Mouse (Mus musculus): ENCODE data around the gene Chd9. TPM values are rescaled to one million over a fixed set of nuclear protein-coding genes. Genes with fewer than 3 reads are reported as not detected.

The Chd9 gene
- total RNA-seq, 2 experiments from 2014 or later, result 68.7 to 93.5 TPM

DNA sequence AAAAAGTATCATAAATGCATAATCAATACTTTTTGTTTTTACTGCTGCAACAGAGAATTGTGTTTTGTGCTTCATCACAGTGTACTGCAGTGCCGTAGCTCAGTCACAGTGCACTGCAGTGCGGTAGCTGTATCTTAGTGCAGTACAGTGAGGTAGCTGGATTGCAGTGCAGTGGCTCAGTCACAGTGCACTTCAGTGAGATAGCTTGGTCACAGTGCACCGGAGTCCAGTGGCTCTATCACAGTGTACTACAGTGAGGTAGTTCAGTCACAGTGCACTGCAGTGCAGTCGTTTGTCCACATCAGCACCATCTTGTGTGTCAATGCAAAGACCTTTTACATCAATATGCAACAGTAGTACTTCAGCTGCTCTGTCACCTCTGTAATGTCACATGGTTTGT is 140.2 kb downstream of the Chd9 start:
- DNase-seq, result no peak

DNA sequence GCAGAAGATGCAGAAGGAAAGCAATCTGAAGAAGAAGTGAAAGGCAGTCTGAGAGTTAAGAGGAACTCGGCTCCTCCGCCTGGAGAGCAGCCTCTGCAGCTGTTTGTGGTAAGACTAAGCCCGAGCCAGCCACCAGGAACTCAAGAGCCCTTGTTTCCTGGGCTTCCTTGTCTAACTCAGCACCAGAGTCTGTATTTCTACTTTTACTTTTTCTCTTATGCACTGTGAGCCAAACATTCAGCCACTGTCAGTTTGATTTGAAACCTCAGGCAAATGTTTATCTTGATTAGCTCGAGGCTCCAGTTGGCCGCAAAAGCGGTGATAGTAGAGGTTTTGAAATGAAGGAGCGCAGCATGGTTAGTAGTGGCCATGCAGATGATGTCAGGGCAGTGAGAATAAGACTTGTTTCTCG is 148.8 kb downstream of the Chd9 start:
- DNase-seq, result no peak

DNA sequence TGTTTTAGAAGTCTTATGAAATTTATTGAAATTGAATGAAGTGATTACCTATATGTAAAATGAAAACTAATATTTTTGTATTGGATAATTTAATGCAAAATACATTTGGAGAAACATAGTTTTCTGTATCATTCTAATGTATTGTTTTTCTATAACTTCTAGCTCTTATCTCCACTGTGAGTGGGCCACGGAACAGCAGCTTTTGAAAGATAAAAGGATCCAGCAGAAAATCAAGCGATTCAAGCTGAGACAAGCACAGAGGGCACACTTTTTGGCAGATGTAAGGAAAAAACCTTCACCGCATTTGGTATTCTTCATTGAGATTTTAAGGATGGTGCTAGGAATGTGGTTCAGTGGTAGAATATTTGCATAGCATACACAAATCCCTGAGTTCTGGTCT is 150.6 kb downstream of the Chd9 start:
- no peak for DNase-seq

DNA sequence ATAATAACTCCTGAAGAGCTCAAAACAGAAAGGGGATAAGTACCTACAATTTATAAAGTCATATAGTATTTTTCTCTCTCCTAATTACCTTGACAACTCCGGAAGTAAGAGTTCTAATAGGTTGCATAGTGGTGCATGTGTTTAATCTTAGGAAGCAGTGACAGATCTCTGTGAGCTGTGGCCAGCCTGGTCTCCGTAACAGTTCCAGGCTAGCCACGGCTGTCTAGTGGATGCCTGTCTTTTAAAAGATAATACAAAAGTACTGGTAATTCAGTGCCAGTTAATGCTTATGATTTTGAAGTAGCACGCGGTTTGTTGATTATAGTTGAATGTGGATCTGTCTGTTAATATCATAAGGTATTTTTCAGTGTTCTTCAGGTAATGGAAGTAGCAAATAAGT is 151.1 kb downstream of the Chd9 start:
- DNase-seq, result no peak

DNA sequence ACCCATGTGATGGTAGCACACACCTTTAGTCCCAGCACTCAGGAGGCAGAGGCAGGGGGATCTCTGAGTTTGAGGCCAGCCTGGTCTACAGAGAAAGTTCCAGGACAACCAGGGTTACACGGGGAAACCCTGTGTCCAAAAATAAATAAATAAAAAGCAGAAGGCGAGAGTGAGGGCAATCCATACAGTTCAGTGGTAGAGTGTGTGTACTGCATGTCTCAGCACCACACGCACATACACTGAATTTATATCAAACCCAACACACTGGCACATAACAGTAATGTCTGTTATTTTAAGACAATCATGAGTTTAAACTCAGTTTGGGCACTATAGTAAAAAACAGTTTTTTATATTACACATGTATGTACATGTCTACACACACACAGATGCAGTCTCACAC is 153.9 kb downstream of the Chd9 start:
- DNase-seq, result no peak

DNA sequence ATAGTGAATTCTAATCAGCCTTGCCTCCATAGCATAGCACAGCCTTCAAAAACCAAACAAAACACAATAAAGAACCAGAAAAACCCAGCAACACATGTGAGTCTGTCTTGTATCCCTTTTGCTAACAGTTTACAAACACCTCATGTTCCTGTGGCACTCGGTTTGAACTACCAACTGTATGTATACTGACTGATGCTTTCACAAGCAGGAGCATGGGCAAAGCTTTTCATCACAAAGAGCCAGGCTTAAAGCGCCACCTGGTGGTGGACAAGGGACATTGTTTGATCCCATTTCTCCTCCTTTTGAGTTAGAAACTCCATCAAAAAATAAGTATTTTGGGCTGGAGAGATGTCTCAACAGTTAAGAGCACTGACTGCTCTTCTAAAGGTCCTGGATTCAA is 191.6 kb downstream of the Chd9 start:
- peak; percentile 63 to 83 for DNase-seq

DNA sequence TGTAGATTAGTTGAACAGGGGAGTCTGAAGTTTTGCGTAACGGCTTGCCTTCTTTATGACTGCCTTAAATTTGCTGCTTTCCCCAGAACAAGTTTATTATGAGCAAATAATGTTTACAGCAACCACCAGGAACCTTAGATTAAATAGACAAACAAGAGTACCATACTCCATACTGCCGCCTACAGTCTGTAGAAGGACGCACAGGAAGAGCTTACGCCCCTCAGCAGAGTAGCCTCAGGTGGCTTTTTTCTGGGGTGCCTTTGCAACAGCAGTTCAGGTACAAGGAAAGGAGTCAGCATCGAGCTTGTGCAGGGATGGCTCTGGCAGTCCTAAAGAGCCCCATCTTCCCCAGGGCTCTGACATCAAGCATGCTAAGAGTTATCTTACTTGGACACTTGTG is 206.3 kb downstream of the Chd9 start:
- no peak for DNase-seq

DNA sequence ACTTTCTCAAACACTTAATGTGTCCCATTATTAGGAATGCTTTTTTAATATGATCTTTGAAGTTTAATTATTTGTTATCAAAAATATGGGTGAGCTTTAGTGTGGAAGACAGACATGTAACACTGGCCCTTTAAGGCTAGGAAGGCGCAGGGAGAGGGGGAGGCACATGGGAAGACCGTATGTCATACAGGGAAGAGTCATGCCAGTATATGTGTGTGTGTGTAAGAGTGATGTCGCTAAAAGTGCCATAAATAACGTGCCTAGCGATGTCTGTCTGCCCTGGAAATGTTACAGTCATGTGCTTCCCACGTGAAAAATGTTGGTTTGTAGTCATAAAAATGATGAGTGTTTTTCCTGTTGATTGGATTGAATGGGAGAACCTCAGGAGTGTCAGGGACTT is 208.8 kb downstream of the Chd9 start:
- DNase-seq, result no peak

DNA sequence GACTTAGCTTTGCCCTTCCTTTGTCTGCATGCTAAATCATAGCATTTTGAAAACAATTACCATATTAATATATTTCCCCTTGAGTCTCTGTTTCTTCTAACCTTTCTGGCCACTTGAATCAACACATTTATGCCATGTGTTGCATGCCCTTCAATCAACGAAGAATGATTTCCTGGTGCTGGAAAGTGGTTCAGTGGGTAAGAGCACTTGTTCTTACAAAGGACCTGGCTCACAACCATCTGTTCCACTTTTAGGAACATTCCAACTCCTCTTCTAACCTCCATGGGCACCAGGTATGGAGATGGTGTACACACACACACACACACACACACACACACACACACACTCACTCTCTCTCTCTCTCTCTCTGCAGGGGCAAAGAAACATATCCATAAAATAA is 210.5 kb downstream of the Chd9 start:
- DNase-seq, result no peak

DNA sequence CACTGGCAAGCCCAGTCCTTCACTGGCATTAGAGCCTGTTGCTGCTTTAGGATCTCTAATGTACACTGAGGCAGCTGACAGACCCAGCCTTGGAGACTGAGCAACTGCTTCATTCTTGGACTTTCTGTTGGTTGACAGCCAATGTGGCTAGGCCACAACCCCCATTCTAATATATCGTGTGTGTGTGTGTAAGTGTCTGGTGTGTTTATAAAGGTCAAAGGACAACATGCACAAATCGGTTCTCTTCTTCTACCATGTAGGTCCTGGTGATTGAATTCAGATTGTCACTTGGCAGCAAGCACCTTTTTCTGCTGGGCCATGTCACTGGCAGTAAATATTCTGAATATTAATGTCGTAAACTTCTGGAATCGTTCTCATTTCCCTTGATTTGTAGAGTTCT is 218.2 kb downstream of the Chd9 start:
- no peak for DNase-seq

DNA sequence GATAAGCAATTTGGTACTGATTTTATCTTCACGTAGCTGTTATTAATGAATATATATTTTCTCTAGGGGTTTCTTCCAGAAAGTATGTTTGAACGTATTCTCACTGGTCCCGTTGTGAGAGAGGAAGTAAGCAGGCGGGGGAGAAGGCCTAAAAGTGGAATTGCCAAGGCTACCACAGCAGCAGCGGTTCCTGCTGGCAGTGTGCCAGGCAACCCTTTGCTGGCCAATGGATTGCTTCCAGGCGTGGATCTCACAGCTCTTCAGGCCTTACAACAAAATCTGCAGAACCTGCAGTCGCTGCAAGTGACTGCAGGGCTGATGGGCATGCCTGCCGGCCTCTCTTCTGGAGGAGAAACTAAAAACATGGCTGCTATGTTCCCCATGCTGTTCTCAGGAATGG is 222.9 kb downstream of the Chd9 start:
- DNase-seq, result peak; percentile 77 to 86

DNA sequence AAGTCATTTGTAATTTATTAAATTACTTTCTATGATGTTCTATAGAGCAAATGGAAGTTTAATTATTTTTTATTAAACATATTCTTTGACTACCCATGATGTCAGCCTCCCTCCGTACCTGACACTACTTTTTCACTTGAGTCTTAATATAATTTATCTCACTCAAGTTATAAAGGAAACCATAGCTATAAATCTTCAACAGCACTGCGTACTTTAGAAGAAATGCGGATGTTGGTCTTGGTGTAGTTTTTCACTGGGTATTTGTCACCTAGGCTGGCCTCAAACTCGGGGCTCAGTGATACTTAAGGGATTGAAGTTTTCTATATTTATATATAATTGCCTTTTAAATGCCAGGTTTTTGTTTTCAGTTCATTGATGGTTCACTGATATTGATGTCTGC is 226.3 kb downstream of the Chd9 start:
- no peak for DNase-seq

DNA sequence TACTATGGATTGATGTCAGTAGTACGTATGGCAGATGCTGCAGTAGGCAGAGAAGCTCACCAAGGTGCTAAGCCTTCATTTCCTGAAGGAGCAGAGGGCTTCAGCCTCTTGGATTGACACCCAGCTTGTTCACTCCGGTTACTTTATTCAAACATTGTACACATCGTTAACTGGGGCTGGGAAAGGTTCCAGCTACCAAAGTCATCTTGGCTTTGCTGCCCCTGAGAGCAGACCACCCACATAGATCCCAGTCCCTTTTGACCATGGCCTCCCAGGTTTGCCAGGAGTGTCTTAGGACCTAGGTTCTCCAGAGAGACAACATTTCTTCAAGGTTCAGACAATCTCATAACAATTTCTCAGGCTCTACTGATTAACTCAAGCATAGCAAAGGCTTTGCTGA is 228.7 kb downstream of the Chd9 start:
- no peak for DNase-seq

DNA sequence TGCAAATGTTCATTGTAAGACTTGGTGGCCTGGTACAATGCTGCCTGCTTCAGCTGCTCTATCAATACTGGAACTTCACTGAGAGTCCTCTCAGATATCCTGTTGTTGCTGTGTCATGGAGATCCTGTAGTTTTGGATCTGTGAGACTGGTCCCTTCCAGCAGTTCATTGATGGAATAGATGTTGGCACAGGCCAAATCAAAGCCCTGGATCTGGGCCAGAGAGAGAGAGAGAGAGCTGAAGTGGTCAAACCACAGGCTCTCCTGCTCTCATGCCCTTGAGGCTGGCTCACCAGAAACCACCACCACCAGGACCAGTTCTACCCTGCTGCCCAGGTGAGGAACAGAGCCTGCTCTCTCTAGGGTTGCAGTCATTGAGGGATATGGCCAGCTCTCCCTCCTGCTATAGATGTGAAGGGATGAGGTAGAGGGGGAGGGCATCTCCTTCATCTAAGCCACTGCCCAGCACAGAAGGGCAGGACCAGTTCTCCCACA is 231.0 kb downstream of the Chd9 start:
- peak; percentile 17 to 32 for DNase-seq

DNA sequence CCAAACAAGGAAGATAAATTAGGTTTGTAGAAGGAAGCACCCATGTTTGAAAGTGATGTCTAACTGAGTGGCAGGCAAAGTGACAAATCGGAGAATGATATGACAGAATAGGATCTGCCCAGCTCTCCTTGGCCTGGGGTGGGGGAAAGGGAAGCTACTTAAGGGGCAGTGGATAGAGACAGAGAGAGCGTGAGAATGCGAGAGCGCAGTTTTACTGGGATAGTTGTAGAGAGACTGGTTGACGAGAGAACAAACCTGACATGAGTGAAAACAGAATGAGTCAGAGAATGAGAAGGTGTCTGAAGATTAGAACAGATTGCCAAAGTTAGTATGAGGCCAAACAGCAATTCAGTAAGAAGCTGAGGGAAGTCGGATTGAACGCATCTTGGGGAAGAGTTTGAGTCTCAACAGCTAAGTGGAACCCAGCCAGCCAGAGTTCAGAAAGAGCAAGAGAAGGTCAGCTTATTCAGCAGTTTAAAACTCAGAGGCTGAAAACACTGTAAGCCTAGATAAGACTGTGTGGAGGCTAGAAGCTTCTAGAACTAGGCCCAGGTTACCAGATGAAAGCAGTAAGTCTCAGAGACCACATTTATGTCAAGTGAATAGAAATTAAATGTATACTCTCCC is 231.8 kb downstream of the Chd9 start:
- DNase-seq, result no peak

DNA sequence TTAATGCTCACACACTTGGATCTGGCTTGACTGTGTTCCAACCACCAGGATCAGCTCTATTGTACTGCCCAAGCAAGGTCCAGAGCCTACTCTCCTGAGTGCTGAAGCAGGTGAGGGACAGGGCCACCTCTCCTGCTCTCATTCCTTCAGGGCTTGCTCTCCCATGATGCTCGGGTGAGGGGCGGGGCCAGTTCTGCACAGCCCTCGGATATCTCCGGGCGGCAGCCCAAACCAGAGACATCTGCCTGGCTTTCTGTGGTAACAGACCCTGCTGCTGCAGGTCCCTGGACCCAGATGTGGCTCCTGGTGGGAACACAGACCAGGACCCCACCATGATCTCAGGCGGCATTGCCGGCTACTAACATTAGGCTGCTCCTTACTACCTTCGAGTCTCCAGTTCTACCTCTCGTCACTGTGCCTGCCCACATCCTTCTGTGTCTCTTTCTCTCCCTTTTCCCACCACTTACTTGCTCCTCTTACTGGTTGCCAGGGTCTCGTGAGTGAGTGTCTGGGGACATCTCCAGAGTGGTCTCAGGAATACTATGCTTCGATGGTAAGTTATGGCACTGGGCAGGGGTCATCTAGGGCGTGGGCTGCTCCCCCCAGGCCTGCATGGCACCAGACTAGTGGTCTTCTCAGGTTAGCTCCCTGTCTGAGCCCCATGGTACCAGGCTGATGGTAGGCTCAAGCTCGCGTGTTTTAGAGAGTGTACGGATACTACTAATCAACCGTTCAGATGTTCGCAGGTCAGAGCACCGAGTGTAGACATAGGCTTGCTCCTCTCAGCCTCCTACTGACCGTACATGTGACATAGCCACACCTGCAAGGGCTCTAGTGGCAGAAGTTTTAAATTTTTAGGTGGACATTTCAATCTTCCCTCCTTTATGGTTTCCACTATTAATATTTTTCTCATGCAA is 232.7 kb downstream of the Chd9 start:
- no peak for DNase-seq

DNA sequence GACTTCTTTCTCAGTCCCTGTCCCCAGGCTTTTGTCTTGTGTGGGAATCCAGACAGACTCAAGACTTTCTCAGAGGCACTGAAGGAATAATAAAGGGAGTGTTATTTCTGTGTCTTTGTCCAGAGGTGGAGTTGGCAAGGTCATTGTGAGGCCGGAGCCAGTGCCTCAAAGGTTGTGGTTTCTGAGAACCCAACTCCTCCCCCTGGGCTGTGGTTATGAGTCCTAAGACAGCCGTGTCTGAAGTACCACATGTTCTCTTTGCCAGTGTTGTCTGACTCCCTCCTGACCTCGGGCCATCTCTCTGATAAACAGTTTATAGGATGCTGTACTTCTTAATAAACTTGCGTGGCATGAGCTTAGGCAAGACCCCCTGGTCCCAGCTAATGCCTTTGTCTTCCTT is 237.0 kb downstream of the Chd9 start:
- DNase-seq, result no peak

DNA sequence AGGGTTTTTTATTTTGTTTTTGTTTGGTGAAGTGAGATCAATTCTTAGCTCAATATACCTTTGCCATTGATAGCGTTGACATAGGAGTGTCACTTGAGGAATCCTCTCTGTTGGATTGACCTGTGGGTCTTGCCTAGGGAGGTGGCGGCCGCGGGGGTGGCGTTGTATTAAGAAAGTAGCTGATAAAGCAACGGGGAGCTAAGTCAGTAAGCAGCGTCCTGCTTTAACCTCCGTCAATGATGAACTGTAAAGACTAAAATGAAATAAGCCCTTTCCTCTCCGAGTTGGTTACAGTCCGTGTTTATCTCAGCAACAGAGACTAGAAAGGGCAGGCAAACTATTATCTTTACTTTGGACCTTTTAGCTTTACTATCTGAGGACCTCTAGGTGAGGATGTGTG is 241.3 kb downstream of the Chd9 start:
- DNase-seq, result peak; percentile 21 to 55

DNA sequence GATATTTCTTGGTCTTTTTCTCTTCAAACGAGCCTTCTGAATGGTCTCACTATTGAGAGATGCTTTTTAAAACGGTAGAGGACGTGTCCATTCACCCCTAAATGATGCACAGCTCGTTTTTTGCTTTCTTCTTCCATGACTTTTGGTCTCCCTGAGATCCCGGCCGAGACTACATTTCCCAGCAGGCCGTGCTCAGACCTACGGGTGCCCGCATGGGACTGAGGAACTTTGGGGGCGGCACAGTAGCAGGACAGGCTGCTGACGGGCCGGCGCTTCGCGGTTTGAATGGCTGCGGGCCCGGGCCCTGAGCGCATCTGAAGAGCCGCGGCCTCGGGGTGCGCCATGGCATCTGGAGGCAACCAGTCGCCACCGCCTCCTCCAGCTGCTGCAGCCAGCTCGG is 241.7 kb downstream of the Chd9 start, which contains the start of gene Rbl2:
Rbl2 (plus strand) TSS at position 224 of the 400 bp plus-strand sequence.
- peak; percentile 95 to 97 for DNase-seq

DNA sequence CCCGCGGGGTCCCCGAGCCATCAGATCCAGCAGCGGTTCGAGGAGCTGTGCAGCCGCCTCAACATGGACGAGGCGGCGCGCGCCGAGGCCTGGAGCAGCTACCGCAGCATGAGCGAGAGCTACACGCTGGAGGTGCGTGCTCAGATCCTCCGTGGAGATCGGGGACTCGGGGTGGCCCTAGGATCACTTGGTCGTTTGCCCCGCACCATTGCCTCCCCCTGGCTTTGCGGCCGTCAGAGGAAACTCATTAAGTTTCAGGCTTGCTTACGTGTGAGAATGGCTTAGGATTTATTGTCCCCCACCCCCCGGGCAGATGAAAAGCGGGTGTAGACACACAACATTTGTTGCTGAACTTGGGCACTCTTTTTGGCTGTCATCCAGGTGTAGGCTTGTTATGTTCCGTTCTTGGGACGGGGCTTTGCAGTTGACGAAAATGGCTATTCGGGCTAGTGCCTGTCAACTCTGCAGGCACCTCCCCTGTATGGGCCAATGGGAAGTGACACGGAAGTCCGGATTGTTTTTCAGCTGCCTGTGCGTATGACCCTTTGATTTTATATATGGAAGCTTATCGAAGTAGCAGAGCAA is 242.2 kb downstream of the Chd9 start:
- peak; percentile 84 to 85 for DNase-seq

DNA sequence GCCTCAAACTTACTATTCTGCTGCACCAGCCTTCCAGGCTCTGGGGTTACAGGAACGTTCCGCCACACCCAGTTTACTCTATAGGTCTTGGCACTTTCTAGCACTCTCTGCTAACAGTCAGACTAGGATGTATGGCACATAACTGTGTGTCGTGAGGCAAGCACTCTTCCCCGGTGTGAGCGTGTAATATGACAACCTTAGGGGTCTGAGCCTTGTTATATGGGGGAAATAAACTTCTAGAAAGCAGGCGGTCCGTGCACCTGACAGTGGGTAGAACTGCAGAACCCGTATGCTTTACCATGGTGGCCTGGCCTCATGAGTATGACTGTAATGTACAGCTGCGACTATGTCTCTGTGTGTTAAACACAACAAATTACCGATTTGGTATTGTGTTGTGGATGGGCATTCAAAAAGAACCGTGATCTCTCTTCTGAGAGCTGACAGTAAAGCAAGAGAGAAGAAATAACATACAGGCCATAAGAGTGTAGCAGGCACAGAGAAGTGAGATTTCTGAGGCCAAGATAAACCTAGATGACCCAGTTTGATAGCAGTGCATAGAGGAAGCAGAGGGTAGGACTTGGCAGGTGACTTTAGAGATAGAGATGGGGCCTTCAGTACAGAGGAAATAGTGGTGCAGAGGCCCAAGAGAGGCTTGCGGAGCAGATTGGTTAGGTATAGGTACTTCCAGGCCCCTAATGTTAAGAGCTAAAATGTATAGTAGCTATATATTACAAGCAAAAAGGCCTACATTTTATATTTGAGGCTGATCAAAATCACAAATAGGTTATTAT is 249.1 kb downstream of the Chd9 start:
- no peak for DNase-seq

DNA sequence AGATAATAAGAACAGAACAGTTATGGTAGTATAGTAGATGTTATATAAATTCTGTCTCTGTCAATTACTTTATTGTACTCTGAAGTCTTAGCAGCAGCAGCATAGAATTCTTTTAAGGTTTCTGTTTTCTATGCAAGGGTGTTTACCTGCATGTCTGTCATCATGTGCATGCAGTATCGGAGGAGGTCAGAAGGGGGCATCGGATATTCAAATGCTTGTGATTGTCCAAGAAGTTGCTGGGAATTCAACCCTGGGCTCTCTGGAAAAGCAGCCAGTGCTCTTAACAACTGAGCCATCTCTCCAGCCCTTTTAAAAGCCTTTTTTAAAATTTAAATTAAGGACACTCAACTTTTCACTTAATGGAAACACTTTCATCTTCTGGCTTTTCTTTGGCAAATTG is 251.5 kb downstream of the Chd9 start:
- DNase-seq, result no peak
